Mouse (Mus musculus): ENCODE measurements around the gene Sema3a. TPM values are rescaled to one million over a fixed set of nuclear protein-coding genes. Genes with fewer than 3 reads are reported as not detected.
A peak's percentile ranks its signal among the peaks of the same experiment; 100 is the strongest.
"Not testable (repeated sequence)": the region's sequence is repeated elsewhere in the genome, so short reads cannot be mapped to it uniquely, and the experiment has no call there.

Sema3a gene
- total RNA-seq, 4 experiments from 2014 or later: 0.70 to 1.8 (median 1.1) TPM

GRCm38 (mm10) chr5:13547472-13548209 lies 422.4 kb downstream of the Sema3a start:
- DNase-seq (ENCODE audit: low spot score in 2 of 2): peak in 1 of 2 experiments; percentile 3

GRCm38 (mm10) chr5:13548210-13548554 lies 423.0 kb downstream of the Sema3a start:
- DNase-seq (ENCODE audit: low spot score in 2 of 2): no peak

- no peak for DNase-seq (ENCODE audit: low spot score in 2 of 2)
Observed at GRCm38 (mm10) chr5:13549080-13549479, 423.9 kb downstream of the Sema3a start.

GRCm38 (mm10) chr5:13550953-13551352 lies 425.7 kb downstream of the Sema3a start:
- no peak for DNase-seq (ENCODE audit: low spot score in 2 of 2)

GRCm38 (mm10) chr5:13557257-13557656 lies 432.0 kb downstream of the Sema3a start:
- DNase-seq (ENCODE audit: low spot score in 2 of 2): no peak

GRCm38 (mm10) chr5:13573867-13574266 lies 448.7 kb downstream of the Sema3a start:
- no peak for DNase-seq (ENCODE audit: low spot score in 2 of 2)

GRCm38 (mm10) chr5:13579123-13579522 lies 453.9 kb downstream of the Sema3a start:
- no peak for DNase-seq (ENCODE audit: low spot score in 2 of 2)

- no peak for DNase-seq (ENCODE audit: low spot score in 2 of 2)
Observed at GRCm38 (mm10) chr5:13585559-13586207, 460.5 kb downstream of the Sema3a start.

GRCm38 (mm10) chr5:13594422-13594821 lies 469.2 kb downstream of the Sema3a start:
- no peak for DNase-seq (ENCODE audit: low spot score in 2 of 2)

- DNase-seq (ENCODE audit: low spot score in 2 of 2): no peak
Observed at GRCm38 (mm10) chr5:13611631-13612030, 486.4 kb downstream of the Sema3a start.

GRCm38 (mm10) chr5:13612088-13612487 lies 486.9 kb downstream of the Sema3a start:
- no peak for DNase-seq (ENCODE audit: low spot score in 2 of 2)

GRCm38 (mm10) chr5:13614575-13614974 lies 489.4 kb downstream of the Sema3a start:
- not testable (repeated sequence) for DNase-seq (ENCODE audit: low spot score in 2 of 2)

- DNase-seq (ENCODE audit: low spot score in 2 of 2): no peak
Observed at GRCm38 (mm10) chr5:13615907-13616306, 490.7 kb downstream of the Sema3a start.

GRCm38 (mm10) chr5:13622578-13622977 lies 497.4 kb downstream of the Sema3a start:
- no peak for DNase-seq (ENCODE audit: low spot score in 2 of 2)

GRCm38 (mm10) chr5:13624754-13625153 lies 499.5 kb downstream of the Sema3a start:
- no peak for DNase-seq (ENCODE audit: low spot score in 2 of 2)

GRCm38 (mm10) chr5:13626093-13626492 lies 500.9 kb downstream of the Sema3a start:
- no peak for DNase-seq (ENCODE audit: low spot score in 2 of 2)

- peak; percentile 29 to 47 for DNase-seq (ENCODE audit: low spot score in 2 of 2)
Observed at GRCm38 (mm10) chr5:13628606-13629311, 503.5 kb downstream of the Sema3a start.

GRCm38 (mm10) chr5:13629916-13630315 lies 504.7 kb downstream of the Sema3a start:
- DNase-seq (ENCODE audit: low spot score in 2 of 2): no peak

GRCm38 (mm10) chr5:13630692-13631091 lies 505.5 kb downstream of the Sema3a start:
- DNase-seq (ENCODE audit: low spot score in 2 of 2): no peak

GRCm38 (mm10) chr5:13636237-13636636 lies 511.0 kb downstream of the Sema3a start:
- no peak for DNase-seq (ENCODE audit: low spot score in 2 of 2)

Data from gastrocnemius, adult 8-10 months (tissue).